Mouse (Mus musculus): Measurements from ENCODE around the gene Sox5. TPM values are rescaled to one million over a fixed set of nuclear protein-coding genes. Genes with fewer than 3 reads are reported as not detected.

The Sox5 gene
- polyA plus RNA-seq, 1 experiment from 2014 or later: 61.5 TPM

- Histone ChIP-seq H3K4me2 (ENCODE audit: low read depth, low read length, severe bottlenecking) (no peak overlapping the region), H3K9ac (ENCODE audit: low read length) (no peak overlapping the region), H3K27me3 (ENCODE audit: control insufficient read depth, insufficient read depth, low read length) (no peaks in the 10 kb centered on the region), H3K36me3 (ENCODE audit: control insufficient read depth, insufficient read depth, low read length) (no peaks in the 10 kb centered on the region), H3K4me3 (ENCODE audit: low read depth, low read length) (no peak overlapping the region), H3K27ac (ENCODE audit: low read depth, low read length) (no peak overlapping the region), H3K9me3 (ENCODE audit: control insufficient read depth, low read length) (no peaks in the 10 kb centered on the region), H3K4me1 (replicated peaks; ENCODE audit: control insufficient read depth, insufficient read depth, low read length) (no peaks in the 10 kb centered on the region)
- ATAC-seq (replicated peaks; ENCODE audit: low FRiP score) (no peak), DNase-seq (ENCODE audit: low spot score) (no peak)
- WGBS: 90% methylated on average over 7 of the region's 7 CpGs
Measured at GRCm38 (mm10) chr6:144067491-144067890, 714.3 kb downstream of the Sox5 start.

GRCm38 (mm10) chr6:144062428-144062827 is 719.3 kb downstream of the Sox5 start:
- no peak overlapping the region for H3K4me2 ChIP-seq (ENCODE audit: low read depth, low read length, severe bottlenecking)
- H3K27me3 ChIP-seq (ENCODE audit: control insufficient read depth, insufficient read depth, low read length): no peaks in the 10 kb centered on the region
- H3K4me1 ChIP-seq (replicated peaks; ENCODE audit: control insufficient read depth, insufficient read depth, low read length): no peaks in the 10 kb centered on the region
- 93% methylated on average over 8 of the region's 8 CpGs for WGBS
- no peaks in the 10 kb centered on the region for H3K9me3 ChIP-seq (ENCODE audit: control insufficient read depth, low read length)
- H3K27ac ChIP-seq (ENCODE audit: low read depth, low read length): no peak overlapping the region
- no peak overlapping the region for H3K4me3 ChIP-seq (ENCODE audit: low read depth, low read length)
- no peak overlapping the region for H3K9ac ChIP-seq (ENCODE audit: low read length)
- no peaks in the 10 kb centered on the region for H3K36me3 ChIP-seq (ENCODE audit: control insufficient read depth, insufficient read depth, low read length)
- DNase-seq (ENCODE audit: low spot score) (no peak), ATAC-seq (replicated peaks; ENCODE audit: low FRiP score) (no peak)

GRCm38 (mm10) chr6:144061814-144062213 is 720.0 kb downstream of the Sox5 start:
- Histone ChIP-seq H3K27me3 (ENCODE audit: control insufficient read depth, insufficient read depth, low read length) (no peaks in the 10 kb centered on the region), H3K4me2 (ENCODE audit: low read depth, low read length, severe bottlenecking) (no peak overlapping the region), H3K9me3 (ENCODE audit: control insufficient read depth, low read length) (no peaks in the 10 kb centered on the region), H3K36me3 (ENCODE audit: control insufficient read depth, insufficient read depth, low read length) (no peaks in the 10 kb centered on the region), H3K9ac (ENCODE audit: low read length) (no peak overlapping the region), H3K27ac (ENCODE audit: low read depth, low read length) (no peak overlapping the region), H3K4me3 (ENCODE audit: low read depth, low read length) (no peak overlapping the region), H3K4me1 (replicated peaks; ENCODE audit: control insufficient read depth, insufficient read depth, low read length) (no peaks in the 10 kb centered on the region)
- ATAC-seq (replicated peaks; ENCODE audit: low FRiP score): no peak
- no peak for DNase-seq (ENCODE audit: low spot score)
- 94% methylated on average over 8 of the region's 8 CpGs for WGBS

- DNase-seq (ENCODE audit: low spot score) (no peak), ATAC-seq (replicated peaks; ENCODE audit: low FRiP score) (0 out of 2 replicates have a peak, but pooled peaks have one; percentile 15)
- H3K27ac ChIP-seq (ENCODE audit: low read depth, low read length): no peak overlapping the region; the same call in 1 of the 2 replicates
- H3K4me2 ChIP-seq (ENCODE audit: low read depth, low read length, severe bottlenecking): no peak overlapping the region
- no peaks in the 10 kb centered on the region for H3K27me3 ChIP-seq (ENCODE audit: control insufficient read depth, insufficient read depth, low read length)
- WGBS: 79% methylated on average over 14 of the region's 14 CpGs
- H3K4me3 ChIP-seq (ENCODE audit: low read depth, low read length): no peak overlapping the region
- no peak overlapping the region for H3K9ac ChIP-seq (ENCODE audit: low read length)
- H3K36me3 ChIP-seq (ENCODE audit: control insufficient read depth, insufficient read depth, low read length): no peaks in the 10 kb centered on the region
- no peaks in the 10 kb centered on the region for H3K9me3 ChIP-seq (ENCODE audit: control insufficient read depth, low read length)
- H3K4me1 ChIP-seq (replicated peaks; ENCODE audit: control insufficient read depth, insufficient read depth, low read length): no peaks in the 10 kb centered on the region
Measured at GRCm38 (mm10) chr6:144057098-144057632, 724.6 kb downstream of the Sox5 start.

- Histone ChIP-seq H3K9me3 (ENCODE audit: control insufficient read depth, low read length) (no peaks in the 10 kb centered on the region), H3K4me1 (replicated peaks; ENCODE audit: control insufficient read depth, insufficient read depth, low read length) (no peaks in the 10 kb centered on the region), H3K27ac (ENCODE audit: low read depth, low read length) (no peak overlapping the region; the same call in 1 of the 2 replicates), H3K4me2 (ENCODE audit: low read depth, low read length, severe bottlenecking) (no peak overlapping the region), H3K4me3 (ENCODE audit: low read depth, low read length) (no peak overlapping the region), H3K36me3 (ENCODE audit: control insufficient read depth, insufficient read depth, low read length) (no peaks in the 10 kb centered on the region), H3K27me3 (ENCODE audit: control insufficient read depth, insufficient read depth, low read length) (no peaks in the 10 kb centered on the region), H3K9ac (ENCODE audit: low read length) (no peak overlapping the region)
- WGBS: 56% methylated on average over 10 of the region's 10 CpGs
- ATAC-seq (replicated peaks; ENCODE audit: low FRiP score) (peak; percentile 63; the same call in 1 of the 2 replicates), DNase-seq (ENCODE audit: low spot score) (peak; percentile 63)
Measured at GRCm38 (mm10) chr6:144056252-144057097, 725.3 kb downstream of the Sox5 start.

GRCm38 (mm10) chr6:144052487-144052886 is 729.3 kb downstream of the Sox5 start:
- ATAC-seq (replicated peaks; ENCODE audit: low FRiP score) (no peak), DNase-seq (ENCODE audit: low spot score) (no peak)
- H3K9me3 ChIP-seq (ENCODE audit: control insufficient read depth, low read length): no peaks in the 10 kb centered on the region
- H3K9ac ChIP-seq (ENCODE audit: low read length): no peak overlapping the region
- no peaks in the 10 kb centered on the region for H3K36me3 ChIP-seq (ENCODE audit: control insufficient read depth, insufficient read depth, low read length)
- 80% methylated on average over 5 of the region's 5 CpGs for WGBS
- H3K27ac ChIP-seq (ENCODE audit: low read depth, low read length): no peak overlapping the region
- no peaks in the 10 kb centered on the region for H3K27me3 ChIP-seq (ENCODE audit: control insufficient read depth, insufficient read depth, low read length)
- no peaks in the 10 kb centered on the region for H3K4me1 ChIP-seq (replicated peaks; ENCODE audit: control insufficient read depth, insufficient read depth, low read length)
- no peak overlapping the region for H3K4me3 ChIP-seq (ENCODE audit: low read depth, low read length)
- no peak overlapping the region for H3K4me2 ChIP-seq (ENCODE audit: low read depth, low read length, severe bottlenecking)

- Histone ChIP-seq H3K27me3 (ENCODE audit: control insufficient read depth, insufficient read depth, low read length) (no peaks in the 10 kb centered on the region), H3K36me3 (ENCODE audit: control insufficient read depth, insufficient read depth, low read length) (no peaks in the 10 kb centered on the region), H3K4me1 (replicated peaks; ENCODE audit: control insufficient read depth, insufficient read depth, low read length) (no peaks in the 10 kb centered on the region), H3K4me2 (ENCODE audit: low read depth, low read length, severe bottlenecking) (no peak overlapping the region), H3K9ac (ENCODE audit: low read length) (no peak overlapping the region), H3K4me3 (ENCODE audit: low read depth, low read length) (no peak overlapping the region), H3K27ac (ENCODE audit: low read depth, low read length) (no peak overlapping the region), H3K9me3 (ENCODE audit: control insufficient read depth, low read length) (no peaks in the 10 kb centered on the region)
- 95% methylated on average over 5 of the region's 5 CpGs for WGBS
- no peak for DNase-seq (ENCODE audit: low spot score)
- ATAC-seq (replicated peaks; ENCODE audit: low FRiP score): no peak
Measured at GRCm38 (mm10) chr6:144051316-144051715, 730.5 kb downstream of the Sox5 start.

- Histone ChIP-seq H3K27me3 (ENCODE audit: control insufficient read depth, insufficient read depth, low read length) (no peaks in the 10 kb centered on the region), H3K27ac (ENCODE audit: low read depth, low read length) (no peak overlapping the region), H3K36me3 (ENCODE audit: control insufficient read depth, insufficient read depth, low read length) (no peaks in the 10 kb centered on the region), H3K4me2 (ENCODE audit: low read depth, low read length, severe bottlenecking) (no peak overlapping the region), H3K9ac (ENCODE audit: low read length) (no peak overlapping the region), H3K4me1 (replicated peaks; ENCODE audit: control insufficient read depth, insufficient read depth, low read length) (peaks cover 8% of the 10 kb centered on the region), H3K4me3 (ENCODE audit: low read depth, low read length) (no peak overlapping the region), H3K9me3 (ENCODE audit: control insufficient read depth, low read length) (no peaks in the 10 kb centered on the region)
- no peak for ATAC-seq (replicated peaks; ENCODE audit: low FRiP score)
- DNase-seq (ENCODE audit: low spot score): no peak
- 90% methylated on average over 3 of the region's 3 CpGs for WGBS
Measured at GRCm38 (mm10) chr6:144048201-144048924, 733.4 kb downstream of the Sox5 start.

All from forebrain, embryonic 11.5 days (tissue).